Mouse (Mus musculus): ENCODE results near the gene Tdg. TPM values are rescaled to one million over a fixed set of nuclear protein-coding genes. Genes with fewer than 3 reads are reported as not detected.

Gene Tdg
- total RNA-seq, 1 experiment from 2014 or later = 31.5 TPM

GRCm38 (mm10) chr10:82662267-82662990 is 32.8 kb downstream of the Tdg start:
- no peak for DNase-seq

DNA sequence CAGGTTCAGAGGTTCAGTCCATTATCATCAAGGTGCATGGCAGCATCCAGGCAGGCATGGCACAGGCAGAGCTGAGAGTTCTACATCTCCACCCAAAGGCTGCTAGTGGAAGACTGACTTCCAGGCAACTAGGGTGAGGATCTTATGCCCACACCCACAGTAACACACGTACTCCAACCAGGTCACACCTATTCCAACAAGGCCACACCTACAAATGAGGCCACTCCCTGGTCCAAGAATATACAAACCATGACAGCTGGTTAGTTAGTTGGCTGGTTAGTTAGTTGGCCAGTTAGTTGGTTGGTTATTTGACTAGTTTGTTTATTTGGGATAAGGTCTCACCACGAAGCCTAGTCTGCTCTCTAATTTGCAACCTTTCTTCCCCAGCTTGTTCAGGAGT is 33.7 kb downstream of the Tdg start:
- no peak for DNase-seq

DNA sequence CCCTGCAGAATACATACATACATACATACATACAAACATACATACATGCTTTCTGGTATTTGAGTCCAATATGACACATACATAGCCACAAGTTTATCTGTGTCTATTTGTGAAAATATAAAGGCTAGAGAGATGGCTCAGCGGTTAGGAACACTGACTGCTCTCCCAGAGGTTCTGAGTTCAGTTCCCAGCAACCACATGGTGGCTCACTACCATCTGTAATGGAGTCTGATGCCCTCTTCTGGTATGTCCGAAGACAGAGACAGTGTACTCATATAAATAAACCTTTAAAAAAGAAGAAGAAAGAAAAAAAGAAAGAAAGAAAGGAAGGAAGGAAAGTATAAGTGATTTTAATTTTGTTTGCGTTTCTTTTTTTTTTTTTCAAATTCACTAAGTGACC is 36.3 kb downstream of the Tdg start:
- no peak for DNase-seq

GRCm38 (mm10) chr10:82666436-82667234 is 37.0 kb downstream of the Tdg start:
- peak; percentile 88 for DNase-seq

DNA sequence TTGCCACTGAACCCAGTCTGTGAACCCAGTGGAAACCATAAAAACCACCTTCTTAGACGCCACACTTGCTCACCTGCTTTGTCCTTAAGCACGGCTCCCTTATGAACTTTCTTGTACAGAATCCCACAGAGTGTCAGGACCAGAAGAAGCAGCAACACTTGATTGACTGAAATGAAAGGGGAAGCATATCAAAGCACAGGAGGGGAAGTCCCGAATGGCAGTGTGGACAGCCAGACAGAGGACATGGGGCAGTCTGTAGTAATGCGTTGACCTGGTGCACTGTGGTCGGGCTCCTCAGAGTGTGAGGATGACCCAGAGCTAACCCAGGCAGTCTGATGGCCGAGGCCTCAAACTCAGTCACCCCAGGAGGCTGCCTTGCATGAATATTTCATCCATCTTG is 40.6 kb downstream of the Tdg start:
- DNase-seq = no peak

- no peak for DNase-seq
Measured at GRCm38 (mm10) chr10:82676949-82677348, 47.3 kb downstream of the Tdg start.

GRCm38 (mm10) chr10:82680769-82681168 is 51.1 kb downstream of the Tdg start:
- no peak for DNase-seq

DNA sequence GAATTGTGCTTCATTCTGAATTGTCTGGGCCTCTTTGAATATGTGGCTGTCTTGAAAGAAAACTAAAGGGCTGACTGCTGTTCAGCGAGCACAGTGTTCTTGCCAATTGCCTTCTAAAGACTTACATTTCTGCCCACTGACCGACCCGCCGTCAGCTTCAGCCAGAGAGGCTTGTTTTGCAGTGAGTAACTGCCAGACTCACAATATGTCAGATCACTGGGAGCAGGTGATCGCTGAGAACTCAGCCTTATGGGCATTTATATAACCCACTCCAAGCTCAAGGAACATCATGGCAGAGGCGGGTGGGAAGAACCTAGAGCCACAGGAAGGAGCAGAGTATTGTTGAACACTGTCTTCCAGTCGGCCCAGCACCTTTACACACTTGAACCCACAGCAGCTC is 52.0 kb downstream of the Tdg start:
- DNase-seq = no peak

DNA sequence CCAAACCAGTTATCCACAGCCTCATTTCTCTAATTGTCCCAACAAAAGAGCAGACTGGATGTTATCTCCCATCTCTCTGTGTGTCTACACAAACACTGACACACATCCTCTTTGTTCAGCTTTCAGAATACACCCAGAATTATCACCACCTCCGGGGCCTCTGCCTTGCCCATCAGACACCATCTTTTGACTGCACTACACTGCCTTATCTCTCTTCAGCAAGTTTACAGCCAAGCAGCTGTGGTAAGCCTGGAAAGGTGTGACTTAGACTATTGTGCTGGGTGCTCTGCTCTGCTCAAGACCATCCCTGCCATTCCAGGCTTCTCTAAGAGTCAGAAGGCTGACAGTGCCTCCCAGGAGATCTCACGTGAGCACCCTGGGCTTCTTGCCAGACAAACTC is 55.8 kb downstream of the Tdg start:
- no peak for DNase-seq

GRCm38 (mm10) chr10:82689681-82690211 is 60.1 kb downstream of the Tdg start:
- peak; percentile 46 for DNase-seq

DNA sequence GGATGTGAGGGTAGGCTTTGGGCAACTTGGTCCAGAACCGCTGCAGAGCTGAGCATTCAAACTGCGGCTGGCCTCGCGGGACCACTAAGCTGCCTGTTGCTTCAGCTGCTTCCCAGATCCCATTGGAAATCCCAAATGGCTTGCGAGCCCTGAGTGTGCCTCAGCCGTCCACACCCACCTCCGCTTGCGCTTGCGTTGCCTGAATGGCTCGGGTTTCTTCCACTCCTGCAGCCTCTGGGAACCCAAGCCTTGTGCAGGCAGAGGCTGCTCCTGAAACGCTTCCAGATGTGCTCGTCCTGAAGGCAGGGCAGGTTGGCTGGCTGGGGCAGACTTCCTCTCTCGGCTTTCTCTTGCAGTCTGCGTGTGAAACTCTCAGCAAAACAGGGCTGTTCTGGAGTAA is 60.9 kb downstream of the Tdg start, which contains the start of gene Glt8d2:
Glt8d2 (minus strand) TSS at position 157 of the 400 bp plus-strand sequence.
- peak; percentile 72 for DNase-seq

- no peak for DNase-seq
Measured at GRCm38 (mm10) chr10:82695956-82696355, 66.3 kb downstream of the Tdg start, which contains the start of gene Hcfc2. TSS of gene Hcfc2 (plus strand) at chr10:82696160.

GRCm38 (mm10) chr10:82696453-82697079 is 66.9 kb downstream of the Tdg start:
- DNase-seq = peak; percentile 17

DNA sequence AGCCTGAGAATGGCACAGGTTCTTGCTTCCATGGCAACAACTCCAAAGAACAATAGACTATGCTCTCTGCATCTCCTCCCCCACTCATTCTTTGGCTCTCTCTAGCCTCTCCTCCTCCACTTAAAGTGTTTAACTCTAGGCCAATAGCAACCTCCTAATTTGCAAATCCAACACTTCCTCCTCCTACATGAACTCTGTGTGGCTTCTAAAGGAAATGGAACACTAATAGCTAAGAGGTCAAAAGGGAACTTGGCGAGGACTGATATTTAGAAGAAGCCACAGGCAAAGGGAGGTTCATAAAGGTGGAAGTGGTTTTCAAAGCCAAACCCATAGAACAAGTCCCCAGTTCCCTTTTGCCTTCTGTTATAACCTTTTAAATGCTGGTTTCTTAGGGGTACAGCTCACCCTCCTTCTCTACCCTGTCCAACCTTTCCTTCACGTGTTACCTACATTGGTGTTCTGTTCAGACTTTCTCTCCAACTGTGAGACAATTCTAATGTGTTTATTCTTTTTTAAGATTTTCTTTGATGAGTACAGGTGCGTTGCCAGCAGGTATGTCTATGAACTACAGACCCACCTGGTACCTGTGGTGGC is 67.8 kb downstream of the Tdg start:
- DNase-seq = no peak

DNA sequence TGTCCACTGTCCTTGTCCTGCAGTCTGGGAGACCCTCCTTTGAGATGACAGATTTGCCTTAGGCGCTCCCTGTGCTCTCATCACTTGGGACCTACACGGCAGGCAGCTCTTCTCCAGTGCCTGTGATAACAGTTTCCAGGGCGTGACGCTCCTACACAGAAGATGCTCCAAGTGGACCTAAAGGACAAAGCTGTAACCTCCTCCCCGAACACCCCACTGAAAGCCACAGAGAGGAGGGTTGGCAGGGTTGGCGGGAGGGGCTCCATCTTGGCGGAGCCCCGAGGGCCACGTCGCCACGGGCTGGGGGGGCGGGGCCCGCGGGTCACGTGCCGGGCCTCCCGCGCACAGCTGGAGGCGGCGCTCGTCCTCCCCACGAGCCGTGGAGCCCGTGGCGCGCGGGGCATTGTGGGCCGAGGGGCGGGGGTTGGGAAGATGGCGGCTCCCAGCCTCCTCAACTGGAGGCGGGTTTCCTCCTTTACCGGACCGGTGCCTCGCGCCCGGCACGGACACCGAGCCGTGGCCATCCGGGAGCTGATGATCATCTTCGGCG is 69.2 kb downstream of the Tdg start:
- peak; percentile 96 for DNase-seq

DNA sequence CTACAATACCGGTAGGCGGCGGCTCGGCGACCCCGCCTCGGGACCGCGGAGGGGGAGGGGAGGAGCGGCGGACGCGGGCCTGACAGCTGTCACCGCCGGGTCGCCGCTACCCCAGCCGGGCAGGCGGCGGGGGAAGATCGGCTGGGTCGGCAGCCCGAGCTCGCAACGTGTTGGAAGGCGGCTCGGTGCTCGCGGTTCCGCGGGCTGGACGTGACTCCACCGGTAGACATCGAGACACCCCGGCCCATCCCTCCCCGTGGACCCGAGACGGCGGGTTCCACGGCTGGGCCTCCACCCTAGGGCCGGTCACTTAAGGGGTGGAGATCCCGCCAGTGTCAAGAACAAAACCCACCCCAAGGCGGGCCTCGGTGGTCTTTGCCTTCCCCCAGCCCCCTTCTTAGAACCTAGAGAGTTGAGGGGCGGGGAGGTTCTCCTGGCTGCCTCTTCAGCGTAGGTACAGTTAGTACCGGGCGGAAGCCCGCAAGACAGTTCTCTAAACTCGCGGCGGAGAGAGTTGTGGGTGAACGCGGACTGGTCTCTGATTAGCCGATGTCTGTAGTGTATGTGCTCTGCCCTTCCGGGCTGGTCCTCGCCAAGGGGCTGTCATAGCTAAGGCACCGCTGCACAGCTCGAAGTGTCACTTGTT is 69.8 kb downstream of the Tdg start:
- peak; percentile 34 for DNase-seq

Other genes starting within 250 kb of the Tdg start
- not detected in 2 replicates for gene Gm1553, start 137.2 kb upstream of the Tdg start, total RNA-seq (2021)
- 39.5 and 42.9 TPM in 2 replicates for gene 1190007I07Rik, start 6.6 kb upstream of the Tdg start, total RNA-seq (2021)
- gene Glt8d2, start 60.8 kb downstream of the Tdg start, total RNA-seq (2021) = 2.3 and 2.8 TPM in 2 replicates
- gene Hcfc2, start 66.3 kb downstream of the Tdg start, total RNA-seq (2021) = 30.5 and 37.3 TPM in 2 replicates
- 20.3 and 25.2 TPM in 2 replicates for gene Nfyb, start 134.3 kb downstream of the Tdg start, total RNA-seq (2021)
- gene Txnrd1, start 204.1 kb downstream of the Tdg start, total RNA-seq (2021) = 106 and 115 TPM in 2 replicates
- gene Eid3, start 236.8 kb downstream of the Tdg start, total RNA-seq (2021) = 2.3 and 3.0 TPM in 2 replicates

Data from adrenal gland, postnatal 14 days (tissue).